Mouse (Mus musculus) MEL (cell line): ENCODE measurements around the gene Tgfbr3. TPM values are rescaled to one million over a fixed set of nuclear protein-coding genes. Genes with fewer than 3 reads are reported as not detected.

Experiments used
- DNase-seq: peaks from one replicate; pipeline ENCODE4 v3.0.0; 2011; ENCODE audit warnings: low read depth, low spot score
- H3K27ac ChIP-seq: 2 replicates; pipeline ENCODE4 v1.5.1; 2012; ENCODE audit warnings: low read depth, mild to moderate bottlenecking, control low read depth, low read length, moderate library complexity; ENCODE audit not compliant: control insufficient read depth
- H3K27me3 ChIP-seq, 2 experiments: fragments of 150-350 bp in 1 of 2; sonication (generic) in 1 of 2; 2 replicates each; pipeline ENCODE4 v1.6.1; 2012; ENCODE audit warnings: low read length in 2 of 2, mild to moderate bottlenecking in 2 of 2, improper control_type of control experiment in 1 of 2, moderate library complexity in 1 of 2; ENCODE audit not compliant: insufficient read depth in 2 of 2, control insufficient read depth in 1 of 2
- H3K36me3 ChIP-seq, 2 experiments: 2 replicates each; pipeline ENCODE4 v1.6.1; 2012 to 2014; ENCODE audit warnings: low read length in 2 of 2, improper control_type of control experiment in 1 of 2, inconsistent platforms in 1 of 2, mild to moderate bottlenecking in 1 of 2; ENCODE audit not compliant: insufficient read depth in 2 of 2, control insufficient read depth in 1 of 2
- H3K4me1 ChIP-seq, 2 experiments: fragments of 150-350 bp in 1 of 2; sonication (generic) in 1 of 2; 2 replicates each; pipeline ENCODE4 v1.6.1; 2012; ENCODE audit warnings: low read length in 2 of 2, improper control_type of control experiment in 1 of 2, mild to moderate bottlenecking in 1 of 2; ENCODE audit not compliant: insufficient read depth in 2 of 2, control insufficient read depth in 1 of 2
- H3K4me3 ChIP-seq, 2 experiments: fragments of 150-350 bp in 1 of 2; sonication (generic) in 1 of 2; 2 replicates each; pipeline ENCODE4 v1.5.1; 2012; ENCODE audit warnings: low read depth in 2 of 2, low read length in 2 of 2, mild to moderate bottlenecking in 2 of 2, moderate library complexity in 2 of 2, control low read depth in 1 of 2, improper control_type of control experiment in 1 of 2; ENCODE audit not compliant: control insufficient read depth in 1 of 2, insufficient read depth in 1 of 2
- H3K79me2 ChIP-seq: 2 replicates; pipeline ENCODE4 v1.6.1; 2012; ENCODE audit warnings: mild to moderate bottlenecking, low read length, moderate library complexity; ENCODE audit not compliant: control insufficient read depth, poor library complexity, insufficient read depth
- H3K9ac ChIP-seq: 2 replicates; pipeline ENCODE4 v1.6.1; 2012; ENCODE audit warnings: low read depth, mild to moderate bottlenecking, control low read depth, low read length, moderate library complexity; ENCODE audit not compliant: control insufficient read depth, poor library complexity, severe bottlenecking
- H3K9me3 ChIP-seq: fragments of 150-350 bp; sonication (generic); replicated peaks from 2 replicates; pipeline ENCODE4 v1.6.1; 2012; ENCODE audit warnings: mild to moderate bottlenecking, low read length, improper control_type of control experiment, moderate library complexity; ENCODE audit not compliant: insufficient read depth
- BHLHE40 ChIP-seq: IDR thresholded peaks from 2 replicates; pipeline ENCODE4 v1.6.1; 2012; ENCODE audit warnings: low read depth, mild to moderate bottlenecking, inconsistent platforms, low read length, improper control_type of control experiment, borderline replicate concordance
- CHD1 ChIP-seq: IDR thresholded peaks from 2 replicates; pipeline ENCODE4 v1.6.1; 2012; ENCODE audit warnings: low read depth, mild to moderate bottlenecking, inconsistent platforms, low read length, improper control_type of control experiment
- E2F4 ChIP-seq: IDR thresholded peaks from 2 replicates; pipeline ENCODE4 v1.6.1; 2011; ENCODE audit warnings: low read depth, low read length, improper control_type of control experiment, borderline replicate concordance
- MEF2A ChIP-seq: IDR thresholded peaks from 2 replicates; pipeline ENCODE4 v1.6.1; 2014; ENCODE audit warnings: low read depth, mild to moderate bottlenecking, inconsistent platforms, low read length, improper control_type of control experiment; ENCODE audit not compliant: poor library complexity, insufficient replicate concordance, severe bottlenecking; ENCODE audit errors: extremely low read depth
- MYC ChIP-seq: IDR thresholded peaks from 2 replicates; pipeline ENCODE4 v1.6.1; 2011; ENCODE audit warnings: low read depth, mild to moderate bottlenecking, low read length, improper control_type of control experiment, moderate library complexity
- NELFE ChIP-seq: IDR thresholded peaks from 2 replicates; pipeline ENCODE4 v1.6.1; 2011; ENCODE audit warnings: low read depth, low read length, improper control_type of control experiment
- NRF1 ChIP-seq: IDR thresholded peaks from 2 replicates; pipeline ENCODE4 v1.6.1; 2014; ENCODE audit warnings: low read depth, mild to moderate bottlenecking, inconsistent platforms, low read length, improper control_type of control experiment, moderate library complexity; ENCODE audit not compliant: poor library complexity, insufficient read depth, severe bottlenecking
- RAD21 ChIP-seq: IDR thresholded peaks from 2 replicates; pipeline ENCODE4 v1.6.1; 2011; ENCODE audit warnings: mild to moderate bottlenecking, low read depth, low read length, improper control_type of control experiment
- SIN3A ChIP-seq: IDR thresholded peaks from 2 replicates; pipeline ENCODE4 v1.6.1; 2012; ENCODE audit warnings: low read length, improper control_type of control experiment, inconsistent platforms
- TAL1 ChIP-seq: IDR thresholded peaks from 2 replicates; pipeline ENCODE4 v1.6.1; 2012; ENCODE audit warnings: mild to moderate bottlenecking, inconsistent platforms, low read length, moderate library complexity, mixed read lengths
- TBP ChIP-seq: IDR thresholded peaks from 2 replicates; pipeline ENCODE4 v1.8.0; 2011; ENCODE audit warnings: low read depth, low read length, improper control_type of control experiment
- TCF12 ChIP-seq: IDR thresholded peaks from 2 replicates; pipeline ENCODE4 v1.6.1; 2014; ENCODE audit warnings: low read depth, mild to moderate bottlenecking, inconsistent platforms, low read length, improper control_type of control experiment, moderate library complexity
- UBTF ChIP-seq: IDR thresholded peaks from 2 replicates; pipeline ENCODE4 v1.6.1; 2012; ENCODE audit warnings: low read depth, mild to moderate bottlenecking, inconsistent platforms, low read length, improper control_type of control experiment, moderate library complexity, borderline replicate concordance; ENCODE audit not compliant: insufficient read depth
- USF1 ChIP-seq: IDR thresholded peaks from 2 replicates; pipeline ENCODE4 v1.6.1; 2014; ENCODE audit warnings: low read depth, mild to moderate bottlenecking, inconsistent platforms, low read length, improper control_type of control experiment, moderate library complexity
- USF2 ChIP-seq, 2 experiments: IDR thresholded peaks; 2 replicates each; pipeline ENCODE4 v1.6.1; 2011 to 2012; ENCODE audit warnings: improper control_type of control experiment in 2 of 2, low read length in 2 of 2, borderline replicate concordance in 1 of 2, inconsistent platforms in 1 of 2, low read depth in 1 of 2, mild to moderate bottlenecking in 1 of 2; ENCODE audit not compliant: insufficient read depth in 1 of 2
- ZC3H11A ChIP-seq: IDR thresholded peaks from 2 replicates; pipeline ENCODE4 v1.6.1; 2012; ENCODE audit warnings: low read depth, mild to moderate bottlenecking, inconsistent platforms, low read length, improper control_type of control experiment
- ZKSCAN1 ChIP-seq: IDR thresholded peaks from 2 replicates; pipeline ENCODE4 v1.6.1; 2012; ENCODE audit warnings: low read depth, mild to moderate bottlenecking, inconsistent platforms, low read length, improper control_type of control experiment, moderate library complexity
- polyA plus RNA-seq, 2 experiments: library from polyadenylated mRNA; stranded (reverse) in 1 of 2; unstranded in 1 of 2; fragments of >175 nt in 1 of 2; fragments of >200 nt in 1 of 2; gene quantifications; 2 replicates each; pipeline versions ENCODE4 v1.2.1 to v1.2.4; 2012; ENCODE audit warnings: low replicate concordance in 2 of 2, low read depth in 1 of 2; ENCODE audit not compliant: insufficient read length in 2 of 2, insufficient read depth in 1 of 2, missing spikeins in 1 of 2
- total RNA-seq: library from RNA; depleted of rRNA; stranded (reverse); fragments of 300-350 nt; gene quantifications from 2 replicates; pipeline ENCODE4 v1.2.3, GENCODE M21; 2012

Tgfbr3 gene
- total and polyA plus RNA-seq, 3 experiments: 3.0 to 5.9 TPM; not detected in 1

DNA sequence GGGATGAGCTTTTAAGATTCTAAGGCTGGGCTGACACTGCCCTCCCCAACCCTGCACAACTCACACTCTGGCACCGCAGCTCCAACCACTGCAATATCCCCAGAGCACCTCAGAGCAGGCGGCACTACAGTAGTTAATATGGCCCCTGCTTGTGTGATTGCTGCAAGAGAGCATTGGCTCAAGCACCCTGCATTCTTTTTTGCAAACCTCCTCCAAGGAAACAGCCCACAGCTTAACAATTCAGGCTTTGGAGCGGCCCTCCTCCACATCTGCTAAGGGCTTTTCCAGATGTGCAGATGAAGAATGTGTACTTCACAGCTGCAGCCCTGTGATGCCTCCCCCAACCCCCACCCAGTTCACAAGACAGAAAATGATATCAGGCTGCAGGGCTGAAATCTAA, 138.1 kb downstream of the Tgfbr3 start:
- no peak overlapping the region for H3K4me3 ChIP-seq
- no peaks in the 10 kb centered on the region for H3K79me2 ChIP-seq
- H3K36me3 ChIP-seq: peaks cover 0 to 12% of the 10 kb centered on the region in 2 experiments; a peak in 3 of 4 replicates
- H3K27ac ChIP-seq: no peak overlapping the region
- peaks cover 2 to 8% of the 10 kb centered on the region in 2 experiments for H3K4me1 ChIP-seq
- H3K9me3 ChIP-seq: no peaks in the 10 kb centered on the region
- H3K9ac ChIP-seq: no peak overlapping the region
- DNase-seq: no peak
- no peaks in the 10 kb centered on the region for H3K27me3 ChIP-seq
- TF ChIP-seq CHD1: no peak
- TF ChIP-seq SIN3A: no peak
- no peak for TF ChIP-seq ZKSCAN1

GRCm38 (mm10) chr5:107150555-107151312, 138.7 kb downstream of the Tgfbr3 start:
- TF ChIP-seq NELFE (no peak), BHLHE40 (no peak), MEF2A (no peak), E2F4 (no peak), USF2 (IDR thresholded peaks at IDR 0.05; ENCODE audit: borderline replicate concordance in 1 of 2, insufficient read depth in 1 of 2, low read depth in 1 of 2, low read length in 2 of 2) (no peak), TCF12 (no peak), USF1 (no peak), TAL1 (no peak), UBTF (no peak), MYC (no peak), RAD21 (no peak), NRF1 (no peak), ZC3H11A (no peak), TBP (no peak)
- no peaks in the 10 kb centered on the region for H3K9me3 ChIP-seq
- peaks cover 0 to 12% of the 10 kb centered on the region in 2 experiments; a peak in 3 of 4 replicates for H3K36me3 ChIP-seq

More at GRCm38 (mm10) chr5:107150555-107151312, 138.7 kb downstream of the Tgfbr3 start:
- Histone ChIP-seq H3K27me3 (no peaks in the 10 kb centered on the region), H3K4me1 (peaks cover 2 to 8% of the 10 kb centered on the region in 2 experiments), H3K27ac (no peak overlapping the region), H3K4me3 (no peak overlapping the region), H3K79me2 (no peaks in the 10 kb centered on the region), H3K9ac (no peak overlapping the region)
- DNase-seq: no peak
